In the genomic region with DNA sequence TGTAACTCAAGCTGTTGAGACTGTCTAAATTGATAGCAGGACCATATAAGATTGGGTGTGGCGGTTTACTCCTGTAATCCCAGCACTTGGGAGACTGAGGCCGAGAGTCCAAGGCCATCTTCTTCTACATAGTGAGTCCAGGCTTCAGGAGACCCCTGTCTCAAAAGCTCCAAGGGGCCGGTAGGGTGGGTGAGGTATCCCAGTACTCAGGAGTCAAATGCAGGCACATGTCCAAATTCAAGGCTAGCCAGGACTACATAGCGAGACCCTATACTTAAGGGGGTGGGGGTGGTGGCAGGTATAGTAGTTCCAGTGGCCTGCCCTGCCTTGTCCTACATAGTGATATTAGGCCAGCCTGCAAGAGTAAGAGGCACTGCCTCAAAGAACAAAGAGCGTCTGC, we compare ENCODE assay signal across 9 mouse cellular contexts. TPM values are rescaled to one million over a fixed set of nuclear protein-coding genes. Genes with fewer than 3 reads are reported as not detected.
DNase-seq lines count a peak whose midpoint lies in the region; ATAC-seq and TF ChIP-seq lines count a peak whose summit lies in the region.
"Had no signal": no experiment of that assay in that cellular context is flagged by ENCODE, and none has a peak within 500 bp of the region (broad histone marks: within the 10 kb centered on the region; RNA-seq: fewer than 3 reads in every experiment).

No protein-coding gene starts in this region.

- TF ChIP-seq EP300 in CH12.LX (IDR thresholded peaks at IDR 0.05; ENCODE audit: low read length) = no peak

- peak overlapping the region; percentile 95 for H3K9ac ChIP-seq in CH12.LX (ENCODE audit: insufficient read depth, low read depth)
- H3K9ac ChIP-seq in forebrain, embryonic 13.5 days = peak overlapping the region; percentile 96; the same call in 1 of the 2 replicates
- peak overlapping the region; percentile 78 for H3K9ac ChIP-seq in liver, embryonic 11.5 days (ENCODE audit: low read depth, low read length)

- TF ChIP-seq CTCF in CH12.LX (conservative IDR thresholded peaks at IDR 0.05 in 1 of 2, IDR thresholded peaks at IDR 0.05 in 1 of 2; ENCODE audit: low read depth in 2 of 2, low read length in 2 of 2) = no peak

- no peak for TF ChIP-seq POLR2A in CH12.LX (IDR thresholded peaks at IDR 0.05; ENCODE audit: low read depth, low read length)

- H3K27ac ChIP-seq in CH12.LX (ENCODE audit: insufficient read depth, low read depth) = no peak overlapping the region
- H3K27ac ChIP-seq in forebrain, embryonic 13.5 days = no peak overlapping the region
- no peak overlapping the region for H3K27ac ChIP-seq in liver, embryonic 11.5 days (ENCODE audit: low read depth, low read length)

- DNase-seq in heart, adult 11 months = peak; percentile 91
- no peak for DNase-seq in heart, postnatal 14 days
- no peak for DNase-seq in CH12.LX (ENCODE audit: extremely low read depth)
- DNase-seq in liver, embryonic 11.5 days (ENCODE audit: low spot score) = no peak
- DNase-seq in thymus, postnatal 25 days = no peak
- no peak for DNase-seq in left cerebral cortex, postnatal 4 days
- DNase-seq in spleen, adult 18-20 months = no peak

- in situ Hi-C loops in CH12.LX (cut with MboI; ENCODE audit: low pct_ligation_motif_present, low pct_unique_long_range_greater_than_20kb, low sequenced_read_pairs) = no loop called here

- peaks cover 8 to 47% of the 10 kb centered on the region in 2 experiments for H3K4me1 ChIP-seq in CH12.LX (ENCODE audit: control insufficient read depth in 1 of 2, insufficient read depth in 2 of 2)
- H3K4me1 ChIP-seq in forebrain, embryonic 13.5 days = peaks cover 33% of the 10 kb centered on the region
- H3K4me1 ChIP-seq in liver, embryonic 11.5 days (replicated peaks; ENCODE audit: control insufficient read depth, insufficient read depth, low read length) = peaks cover 16% of the 10 kb centered on the region

- no peaks in the 10 kb centered on the region for H3K27me3 ChIP-seq in CH12.LX (replicated peaks)
- H3K27me3 ChIP-seq in forebrain, embryonic 13.5 days = no peaks in the 10 kb centered on the region
- no peaks in the 10 kb centered on the region for H3K27me3 ChIP-seq in liver, embryonic 11.5 days (replicated peaks; ENCODE audit: control insufficient read depth, insufficient read depth, low read length)

- dilution Hi-C loops in CH12.LX (cut with MboI; ENCODE audit: extremely low pct_ligation_motif_present, extremely low pct_unique_long_range_greater_than_20kb, low sequenced_read_pairs) = no loop called here

- intact Hi-C loops in heart, postnatal 14 days (cut with DNase I) = loop anchor here (2.0 to 5.0 kb wide), 2 partner anchors 16 to 57 kb away; partner anchors contain the start of gene Smarcd2
- intact Hi-C loops in left cerebral cortex, postnatal 4 days (cut with DNase I) = no loop called here

- peaks cover 29 to 50% of the 10 kb centered on the region in 2 experiments for H3K36me3 ChIP-seq in CH12.LX (replicated peaks in 1 of 2; ENCODE audit: control insufficient read depth in 1 of 2, insufficient read depth in 1 of 2, low read length in 1 of 2)
- H3K36me3 ChIP-seq in forebrain, embryonic 13.5 days (ENCODE audit: poor library complexity, severe bottlenecking) = peaks cover 32% of the 10 kb centered on the region
- peaks cover 16% of the 10 kb centered on the region for H3K36me3 ChIP-seq in liver, embryonic 11.5 days (ENCODE audit: control insufficient read depth, insufficient read depth, low read length)

- no peak for ATAC-seq in forebrain, embryonic 13.5 days
- ATAC-seq in liver, embryonic 11.5 days (replicated peaks; ENCODE audit: low FRiP score) = no peak
- ATAC-seq: CD4-positive, CD25-positive, alpha-beta regulatory T cell, adult 4 months had no signal

- peak overlapping the region; percentile 94 for H3K4me2 ChIP-seq in CH12.LX (ENCODE audit: insufficient read depth, low read depth, poor library complexity, severe bottlenecking)
- H3K4me2 ChIP-seq in forebrain, embryonic 13.5 days = peak overlapping the region; percentile 77
- peak overlapping the region; percentile 92 for H3K4me2 ChIP-seq in liver, embryonic 11.5 days

- H3K79me2 ChIP-seq in CH12.LX (replicated peaks; ENCODE audit: control insufficient read depth, extremely low read depth, insufficient read depth, poor library complexity, severe bottlenecking) = peaks cover 68% of the 10 kb centered on the region

- H3K9me3 ChIP-seq in CH12.LX (replicated peaks; ENCODE audit: low read length) = no peaks in the 10 kb centered on the region
- H3K9me3 ChIP-seq in forebrain, embryonic 13.5 days (replicated peaks) = no peaks in the 10 kb centered on the region
- no peaks in the 10 kb centered on the region for H3K9me3 ChIP-seq in liver, embryonic 11.5 days (ENCODE audit: control insufficient read depth, low read length)

- peak overlapping the region; percentile 93 to 97 (median 93) for H3K4me3 ChIP-seq in CH12.LX (replicated peaks in 1 of 3; ENCODE audit: low read depth in 2 of 3, low read length in 2 of 3, poor library complexity in 1 of 3)
- H3K4me3 ChIP-seq in forebrain, embryonic 13.5 days = peak overlapping the region; percentile 90
- peak overlapping the region; percentile 76 for H3K4me3 ChIP-seq in liver, embryonic 11.5 days (ENCODE audit: low read depth, low read length)

- 92% methylated on average over 5 of the region's 5 CpGs for WGBS in forebrain, embryonic 13.5 days
- WGBS in liver, embryonic 11.5 days = 89% methylated on average over 5 of the region's 5 CpGs

- TF ChIP-seq RAD21 in CH12.LX (IDR thresholded peaks at IDR 0.05; ENCODE audit: low read depth, low read length) = no peak

TF ChIP-seq in CH12.LX, 34 proteins besides CTCF, POLR2A, EP300 and RAD21:
- TF ChIP-seq SIN3A (IDR thresholded peaks at IDR 0.05; ENCODE audit: low read length) (0 out of 2 replicates have a peak, but pooled peaks have one; percentile 2), MAFK (IDR thresholded peaks at IDR 0.05; ENCODE audit: insufficient replicate concordance, low read length) (no peak)

RNA-seq across cellular contexts. Expression of gene Ccdc47, which starts 1.3 kb away (rescaled TPM):
- total RNA-seq in heart, postnatal 14 days (2021) = 10 to 100 TPM; 74.4 to 76.0 TPM
- 53.2 and 66.7 TPM in 2 replicates for total RNA-seq in CH12.LX (2012; rRNA removed)
- 44.5 and 46.1 TPM in 2 replicates for total RNA-seq in CH12.LX (2014; rRNA removed)
- 80.8 and 94.1 TPM in 2 replicates for polyA plus RNA-seq in CH12.LX (2012; ENCODE audit: insufficient read length, low read depth)
- polyA plus RNA-seq in forebrain, embryonic 13.5 days (2015; fragmentation: Nextera tagmentation; extraction: Ambion mirVana) = 78.6 and 83.9 TPM in 2 replicates
- polyA plus RNA-seq in liver, embryonic 11.5 days (2014; fragmentation: Nextera tagmentation; extraction: Ambion mirVana) = 73.3 and 76.0 TPM in 2 replicates
- total RNA-seq in left cerebral cortex, postnatal 4 days (2021) = 10 to 100 TPM; 69.4 to 74.7 TPM

RNA-seq across cellular contexts. Expression of gene Ddx42, which starts 1.9 kb away (rescaled TPM):
- 10 to 100 TPM; 29.2 to 30.0 TPM for total RNA-seq in heart, postnatal 14 days (2021)
- total RNA-seq in CH12.LX (2012; rRNA removed) = 63.8 and 69.0 TPM in 2 replicates
- total RNA-seq in CH12.LX (2014; rRNA removed) = 65.3 and 65.5 TPM in 2 replicates
- polyA plus RNA-seq in CH12.LX (2012; ENCODE audit: insufficient read length, low read depth) = 89.1 and 94.6 TPM in 2 replicates
- polyA plus RNA-seq in forebrain, embryonic 13.5 days (2015; fragmentation: Nextera tagmentation; extraction: Ambion mirVana) = 93.0 and 102 TPM in 2 replicates
- polyA plus RNA-seq in liver, embryonic 11.5 days (2014; fragmentation: Nextera tagmentation; extraction: Ambion mirVana) = 63.3 and 68.2 TPM in 2 replicates
- total RNA-seq in left cerebral cortex, postnatal 4 days (2021) = 10 to 100 TPM; 79.8 to 81.0 TPM

RNA-seq across cellular contexts. Expression of gene Strada, which starts 12.9 kb away (rescaled TPM):
- 1 to 10 TPM; 8.7 TPM for total RNA-seq in heart, postnatal 14 days (2021)
- total RNA-seq in CH12.LX (2012; rRNA removed) (36.8 and 39.4 TPM in 2 replicates), CH12.LX (2014; rRNA removed) (40.1 and 41.7 TPM in 2 replicates)
- 48.7 and 51.7 TPM in 2 replicates for polyA plus RNA-seq in CH12.LX (2012; ENCODE audit: insufficient read length, low read depth)
- 33.4 and 33.5 TPM in 2 replicates for polyA plus RNA-seq in forebrain, embryonic 13.5 days (2015; fragmentation: Nextera tagmentation; extraction: Ambion mirVana)
- polyA plus RNA-seq in liver, embryonic 11.5 days (2014; fragmentation: Nextera tagmentation; extraction: Ambion mirVana) = 22.0 and 24.3 TPM in 2 replicates
- total RNA-seq in left cerebral cortex, postnatal 4 days (2021) = 10 to 100 TPM; 27.3 to 28.5 TPM

RNA-seq across cellular contexts. Expression of gene Ftsj3, which starts 41.0 kb away (rescaled TPM):
- 10 to 100 TPM; 19.3 to 21.4 TPM for total RNA-seq in heart, postnatal 14 days (2021)
- total RNA-seq in CH12.LX (2012; rRNA removed) (178 and 269 TPM in 2 replicates), CH12.LX (2014; rRNA removed) (215 and 223 TPM in 2 replicates)
- 298 and 354 TPM in 2 replicates for polyA plus RNA-seq in CH12.LX (2012; ENCODE audit: insufficient read length, low read depth)
- polyA plus RNA-seq in forebrain, embryonic 13.5 days (2015; fragmentation: Nextera tagmentation; extraction: Ambion mirVana) = 46.4 and 52.7 TPM in 2 replicates
- polyA plus RNA-seq in liver, embryonic 11.5 days (2014; fragmentation: Nextera tagmentation; extraction: Ambion mirVana) = 110 and 117 TPM in 2 replicates
- 10 to 100 TPM; 34.6 to 35.1 TPM for total RNA-seq in left cerebral cortex, postnatal 4 days (2021)

RNA-seq across cellular contexts. Expression of gene Psmc5, which starts 41.1 kb away (rescaled TPM):
- total RNA-seq in heart, postnatal 14 days (2021) = 100 to 1,000 TPM in 1 of 2 experiments, 10 to 100 TPM in 1; 99.9 to 105 TPM
- total RNA-seq in CH12.LX (2012; rRNA removed) (250 and 344 TPM in 2 replicates), CH12.LX (2014; rRNA removed) (139 and 151 TPM in 2 replicates)
- 344 and 352 TPM in 2 replicates for polyA plus RNA-seq in CH12.LX (2012; ENCODE audit: insufficient read length, low read depth)
- 322 and 348 TPM in 2 replicates for polyA plus RNA-seq in forebrain, embryonic 13.5 days (2015; fragmentation: Nextera tagmentation; extraction: Ambion mirVana)
- polyA plus RNA-seq in liver, embryonic 11.5 days (2014; fragmentation: Nextera tagmentation; extraction: Ambion mirVana) = 304 and 310 TPM in 2 replicates
- 100 to 1,000 TPM; 111 to 112 TPM for total RNA-seq in left cerebral cortex, postnatal 4 days (2021)
